Mouse (Mus musculus) embryonic facial prominence, embryonic 11.5 days (tissue): ENCODE results near the gene Ushbp1. TPM values are rescaled to one million over a fixed set of nuclear protein-coding genes. Genes with fewer than 3 reads are reported as not detected.
A peak's percentile ranks its signal among the peaks of the same experiment; 100 is the strongest.

Experiments
- ATAC-seq: fragments of 200-750 bp; cut with Nextera tagmentation; replicated peaks from 2 replicates; pipeline ENCODE4 v1.8.0; 2017; ENCODE audit warnings: low read depth; ENCODE audit not compliant: insufficient number of reproducible peaks, low FRiP score, low TSS enrichment
- DNase-seq: peaks from one replicate; pipeline ENCODE4 v3.0.0-alpha.2; 2015; ENCODE audit warnings: low spot score
- H3K27ac ChIP-seq: fragments of 300-500 bp; sonication (generic); replicated peaks from 2 replicates; pipeline ENCODE4 v1.5.1; 2014; ENCODE audit warnings: mild to moderate bottlenecking, low read depth, low read length, control low read depth
- H3K27me3 ChIP-seq: fragments of 300-500 bp; sonication (generic); 2 replicates; pipeline ENCODE4 v1.6.1; 2014; ENCODE audit warnings: mild to moderate bottlenecking, low read length, moderate library complexity, mixed read lengths; ENCODE audit not compliant: control insufficient read depth, insufficient read depth
- H3K36me3 ChIP-seq: fragments of 300-500 bp; sonication (generic); replicated peaks from 2 replicates; pipeline ENCODE4 v1.6.1; 2014; ENCODE audit warnings: low read depth, mild to moderate bottlenecking, low read length, moderate library complexity, mixed read lengths; ENCODE audit not compliant: control insufficient read depth, insufficient read depth
- H3K4me1 ChIP-seq: fragments of 300-500 bp; sonication (generic); 2 replicates; pipeline ENCODE4 v1.6.1; 2014; ENCODE audit warnings: low read length, mixed read lengths; ENCODE audit not compliant: control insufficient read depth, insufficient read depth
- H3K4me2 ChIP-seq: fragments of 300-500 bp; sonication (generic); 2 replicates; pipeline ENCODE4 v1.6.1; 2014; ENCODE audit warnings: low read depth, mild to moderate bottlenecking, control low read depth, low read length, moderate library complexity
- H3K4me3 ChIP-seq: fragments of 300-500 bp; sonication (generic); 2 replicates; pipeline ENCODE4 v1.5.1; 2014; ENCODE audit warnings: low read depth, low read length, control low read depth
- H3K9ac ChIP-seq: fragments of 300-500 bp; sonication (generic); replicated peaks from 2 replicates; pipeline ENCODE4 v1.6.1; 2014; ENCODE audit warnings: mild to moderate bottlenecking, control low read depth, low read length
- H3K9me3 ChIP-seq: fragments of 300-500 bp; sonication (generic); replicated peaks from 2 replicates; pipeline ENCODE4 v1.6.1; 2016; ENCODE audit warnings: mild to moderate bottlenecking, low read length, inconsistent platforms, mixed read lengths; ENCODE audit not compliant: control insufficient read depth
- WGBS: fragments of 180-500 bp; shearing (Covaris S2); extraction: QIAGEN DNeasy Blood & Tissue Kit; methylation state at CpG from one replicate; pipeline ENCODE4 v1.1.7; 2014; 5-methylcytosine and 5-hydroxymethylcytosine counted together
- polyA plus RNA-seq: library from polyadenylated mRNA; unstranded; fragments of >200 nt; fragmentation: Nextera tagmentation; extraction: Ambion mirVana; gene quantifications from 2 replicates; pipeline ENCODE4 v1.2.1, GENCODE M21; 2014

Ushbp1 gene
- polyA plus RNA-seq, 1 experiment from 2014 or later, result 2.9 TPM

DNA sequence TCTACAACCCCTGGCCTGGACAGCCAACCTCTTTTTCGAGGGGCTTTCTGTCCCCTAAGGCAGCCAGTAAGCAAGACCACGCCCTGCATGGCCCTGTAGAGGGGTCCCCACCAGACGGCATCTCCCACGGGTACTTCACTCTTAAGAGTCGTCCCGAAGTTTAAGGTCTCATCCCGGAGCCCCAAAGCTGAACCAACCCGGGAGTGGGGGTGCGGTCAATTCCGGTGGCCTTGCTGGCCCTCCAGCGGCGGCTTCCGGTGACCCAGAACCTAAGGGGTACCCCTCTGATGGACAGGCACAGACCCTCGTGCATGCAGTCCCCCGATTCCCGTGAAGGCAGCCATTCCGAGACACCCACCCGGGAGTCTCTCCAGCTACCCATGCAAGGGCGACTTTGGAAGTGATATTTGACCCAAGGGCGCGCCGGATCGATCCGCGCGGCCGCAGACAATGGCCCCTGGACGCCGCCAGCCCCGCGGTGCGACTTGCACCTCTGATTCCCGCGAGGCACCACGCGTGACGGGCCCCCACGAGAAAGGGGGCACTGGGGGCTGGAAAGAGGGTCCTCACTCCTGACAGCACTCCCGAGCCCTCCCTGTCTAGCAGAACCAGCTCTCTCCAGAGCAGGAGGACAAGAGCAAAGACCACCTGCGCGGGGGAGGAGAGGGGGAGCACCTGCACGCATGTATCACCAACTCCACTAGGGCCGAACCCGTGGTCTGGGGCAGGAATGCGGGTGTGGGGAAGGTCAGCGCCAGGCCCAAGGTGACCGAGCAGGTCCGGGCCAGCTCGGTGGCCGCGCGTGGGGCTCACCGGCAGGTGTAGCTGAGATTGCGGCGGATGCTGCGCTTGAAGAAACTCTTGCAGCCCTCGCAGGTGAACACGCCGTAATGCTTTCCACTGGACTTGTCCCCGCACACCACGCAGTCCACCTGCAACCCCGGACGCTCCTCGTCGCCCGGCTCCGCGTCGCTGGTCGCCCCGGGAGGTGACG lies 15.1 kb downstream of the Ushbp1 start:
- Histone ChIP-seq H3K9ac (peak overlapping the region; percentile 67), H3K27ac (peak overlapping the region; percentile 92; the same call in 1 of the 2 replicates)
- WGBS, result 2% methylated on average over 72 of the region's 72 CpGs

GRCm38 (mm10) chr8:71379512-71380075 lies 16.0 kb downstream of the Ushbp1 start:
- H3K4me3 ChIP-seq, result peak overlapping the region; percentile 67
- H3K27ac ChIP-seq, result 0 out of 2 replicates have a peak overlapping the region, but pooled peaks have one; percentile 8
- DNase-seq (no peak), ATAC-seq (no peak)
- WGBS, result 34% methylated on average over 3 of the region's 3 CpGs
- H3K9me3 ChIP-seq, result no peaks in the 10 kb centered on the region
- no peaks in the 10 kb centered on the region for H3K36me3 ChIP-seq
- H3K4me1 ChIP-seq, result peaks cover 17% of the 10 kb centered on the region
- no peaks in the 10 kb centered on the region for H3K27me3 ChIP-seq
- H3K9ac ChIP-seq, result peak overlapping the region; percentile 67
- H3K4me2 ChIP-seq, result peak overlapping the region; percentile 98

More for the DNA sequence above, 15.1 kb downstream of the Ushbp1 start:
- Histone ChIP-seq H3K9me3 (no peaks in the 10 kb centered on the region), H3K4me1 (peaks cover 17% of the 10 kb centered on the region), H3K4me3 (peak overlapping the region; percentile 67), H3K4me2 (peak overlapping the region; percentile 98), H3K27me3 (no peaks in the 10 kb centered on the region), H3K36me3 (no peaks in the 10 kb centered on the region)
- DNase-seq, result peak; percentile 38
- no peak for ATAC-seq

- Histone ChIP-seq H3K27ac (no peak overlapping the region; the same call in 1 of the 2 replicates), H3K4me2 (peak overlapping the region; percentile 98), H3K4me1 (peaks cover 17% of the 10 kb centered on the region), H3K27me3 (no peaks in the 10 kb centered on the region), H3K4me3 (peak overlapping the region; percentile 10; the same call in 1 of the 2 replicates), H3K36me3 (no peaks in the 10 kb centered on the region), H3K9ac (peak overlapping the region; percentile 22; the same call in 1 of the 2 replicates), H3K9me3 (no peaks in the 10 kb centered on the region)
- 43% methylated on average over 4 of the region's 4 CpGs for WGBS
- ATAC-seq (no peak), DNase-seq (no peak)
Observed at GRCm38 (mm10) chr8:71379008-71379407, 16.6 kb downstream of the Ushbp1 start.

GRCm38 (mm10) chr8:71376423-71377030 lies 19.1 kb downstream of the Ushbp1 start:
- ATAC-seq (no peak), DNase-seq (no peak)
- H3K9ac ChIP-seq, result peak overlapping the region; percentile 44
- H3K4me3 ChIP-seq, result no peak overlapping the region
- peak overlapping the region; percentile 28; the same call in 1 of the 2 replicates for H3K27ac ChIP-seq
- 45% methylated on average over 8 of the region's 8 CpGs for WGBS
- peaks cover 13% of the 10 kb centered on the region for H3K4me1 ChIP-seq
- H3K27me3 ChIP-seq, result no peaks in the 10 kb centered on the region
- H3K9me3 ChIP-seq, result no peaks in the 10 kb centered on the region
- peak overlapping the region; percentile 62 for H3K4me2 ChIP-seq
- no peaks in the 10 kb centered on the region for H3K36me3 ChIP-seq

DNA sequence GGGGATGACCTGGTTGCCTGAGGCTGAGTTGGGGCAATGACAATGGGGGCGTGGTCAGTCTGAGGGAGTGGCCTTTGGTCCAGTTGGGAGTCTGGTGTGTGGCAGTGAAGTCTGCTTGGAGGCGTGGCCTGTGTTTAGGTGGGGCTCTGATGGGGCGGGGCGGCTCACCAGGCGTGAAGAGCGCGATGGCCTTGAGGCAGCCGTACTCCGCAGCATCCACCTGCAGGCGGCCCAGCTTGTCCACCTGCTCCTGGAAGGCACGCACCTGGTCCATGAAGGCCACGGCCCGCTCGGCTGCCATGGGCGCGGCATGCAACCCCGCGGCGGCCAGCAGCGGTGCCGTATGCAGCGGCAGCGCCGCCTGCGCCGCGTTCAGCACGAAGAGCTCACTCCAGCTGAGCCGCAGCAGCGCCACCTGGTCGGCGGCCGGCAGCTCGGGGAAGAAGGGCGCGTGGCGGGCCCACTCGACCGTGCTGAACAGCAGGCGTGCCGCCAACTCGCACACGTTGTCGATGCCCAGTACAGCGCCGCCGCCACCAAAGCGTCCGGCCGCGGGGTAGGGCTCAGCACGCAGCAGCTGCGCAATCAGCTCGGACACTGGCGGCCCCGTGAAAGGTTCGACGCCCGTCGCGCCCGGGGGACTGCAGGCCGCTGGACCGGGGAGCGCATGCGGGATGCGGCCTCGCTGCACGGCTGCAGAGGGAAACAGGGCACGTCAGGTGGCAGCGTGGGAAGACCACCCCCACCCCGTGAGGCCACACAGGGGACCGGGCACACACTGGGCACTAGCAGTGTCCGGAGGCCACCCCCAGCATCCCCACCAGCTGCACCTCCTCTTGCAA lies 19.8 kb downstream of the Ushbp1 start:
- H3K36me3 ChIP-seq, result no peaks in the 10 kb centered on the region
- ATAC-seq, result no peak
- peaks cover 13% of the 10 kb centered on the region for H3K4me1 ChIP-seq

GRCm38 (mm10) chr8:71374616-71375206 lies 20.9 kb downstream of the Ushbp1 start:
- H3K4me1 ChIP-seq, result peaks cover 13% of the 10 kb centered on the region
- H3K27me3 ChIP-seq, result no peaks in the 10 kb centered on the region
- ATAC-seq, result no peak
- WGBS, result 73% methylated on average over 17 of the region's 17 CpGs
- H3K4me2 ChIP-seq, result no peak overlapping the region
- no peaks in the 10 kb centered on the region; the same call in 1 of the 2 replicates for H3K36me3 ChIP-seq
- H3K9me3 ChIP-seq, result no peaks in the 10 kb centered on the region
- H3K27ac ChIP-seq, result no peak overlapping the region
- DNase-seq, result no peak
- H3K4me3 ChIP-seq, result no peak overlapping the region
- no peak overlapping the region for H3K9ac ChIP-seq

More for the DNA sequence above, 19.8 kb downstream of the Ushbp1 start:
- Histone ChIP-seq H3K27me3 (no peaks in the 10 kb centered on the region), H3K9me3 (no peaks in the 10 kb centered on the region), H3K9ac (peak overlapping the region; percentile 44), H3K27ac (peak overlapping the region; percentile 28; the same call in 1 of the 2 replicates), H3K4me3 (peak overlapping the region; percentile 26), H3K4me2 (peak overlapping the region; percentile 62)
- peak; percentile 62 for DNase-seq
- 7% methylated on average over 71 of the region's 74 CpGs for WGBS

DNA sequence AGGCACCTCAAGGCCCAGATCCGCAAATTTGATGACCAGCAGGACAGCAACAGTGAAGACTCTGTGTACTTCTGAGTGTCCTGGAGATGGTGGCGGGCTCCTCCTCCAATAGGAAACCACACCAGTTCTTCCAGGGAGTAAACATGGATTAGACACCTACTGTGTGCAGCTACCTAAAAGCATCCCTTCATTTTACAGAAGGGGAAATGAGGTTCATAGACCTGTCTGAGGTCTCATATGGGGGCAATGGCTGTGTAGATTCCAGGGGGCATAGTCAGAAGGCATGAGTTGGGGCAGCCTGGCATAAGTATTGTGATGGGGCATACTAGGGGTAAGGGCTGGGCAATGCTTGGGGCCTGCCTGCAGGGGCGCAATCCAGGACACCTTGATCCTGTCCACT lies 22.6 kb downstream of the Ushbp1 start:
- no peaks in the 10 kb centered on the region for H3K9me3 ChIP-seq
- H3K27me3 ChIP-seq, result no peaks in the 10 kb centered on the region
- DNase-seq, result no peak
- H3K4me1 ChIP-seq, result peaks cover 9% of the 10 kb centered on the region
- H3K4me3 ChIP-seq, result no peak overlapping the region
- H3K9ac ChIP-seq, result no peak overlapping the region
- H3K27ac ChIP-seq, result no peak overlapping the region
- WGBS, result 92% methylated on average over 3 of the region's 3 CpGs
- H3K4me2 ChIP-seq, result no peak overlapping the region
- H3K36me3 ChIP-seq, result no peaks in the 10 kb centered on the region; the same call in 1 of the 2 replicates
- no peak for ATAC-seq
